Mouse (Mus musculus) liver, embryonic 12.5 days (tissue): ENCODE data around the gene Ccdc80. TPM values are rescaled to one million over a fixed set of nuclear protein-coding genes. Genes with fewer than 3 reads are reported as not detected.

Experiments
- ATAC-seq: fragments of 200-750 bp; cut with Nextera tagmentation; 2 replicates; pipeline ENCODE4 v1.8.0; 2017; ENCODE audit warnings: moderate number of reproducible peaks, mild to moderate bottlenecking, moderate library complexity
- H3K27ac ChIP-seq: fragments of 300-500 bp; sonication (generic); 2 replicates; pipeline ENCODE4 v1.5.1; 2016; ENCODE audit warnings: mild to moderate bottlenecking
- H3K27me3 ChIP-seq: fragments of 300-500 bp; sonication (generic); replicated peaks from 2 replicates; pipeline ENCODE4 v1.6.1; 2016; ENCODE audit warnings: mild to moderate bottlenecking, moderate library complexity
- H3K36me3 ChIP-seq: fragments of 300-500 bp; sonication (generic); 2 replicates; pipeline ENCODE4 v1.6.1; 2016; ENCODE audit warnings: mild to moderate bottlenecking, moderate library complexity
- H3K4me1 ChIP-seq: fragments of 300-500 bp; sonication (generic); 2 replicates; pipeline ENCODE4 v1.6.1; 2016
- H3K4me2 ChIP-seq: fragments of 300-500 bp; sonication (generic); 2 replicates; pipeline ENCODE4 v1.6.1; 2016; ENCODE audit warnings: mild to moderate bottlenecking, moderate library complexity
- H3K4me3 ChIP-seq: fragments of 300-500 bp; sonication (generic); 2 replicates; pipeline ENCODE4 v1.5.1; 2016; ENCODE audit warnings: mild to moderate bottlenecking, moderate library complexity
- H3K9ac ChIP-seq: fragments of 300-500 bp; sonication (generic); 2 replicates; pipeline ENCODE4 v1.6.1; 2016; ENCODE audit warnings: mild to moderate bottlenecking, moderate library complexity
- H3K9me3 ChIP-seq: fragments of 300-500 bp; sonication (generic); replicated peaks from 2 replicates; pipeline ENCODE4 v1.6.1; 2016; ENCODE audit warnings: mild to moderate bottlenecking, moderate library complexity
- WGBS: fragments of 180-500 bp; shearing (Covaris S2); methylation state at CpG from one replicate; pipeline ENCODE4 v1.1.7; 2016; ENCODE audit not compliant: insufficient replicate concordance; 5-methylcytosine and 5-hydroxymethylcytosine counted together
- polyA plus RNA-seq: library from polyadenylated mRNA; unstranded; fragments of >200 nt; fragmentation: Nextera tagmentation; extraction: Ambion mirVana; gene quantifications from 2 replicates; pipeline ENCODE4 v1.2.1, GENCODE M21; 2016

Gene Ccdc80
- polyA plus RNA-seq, 1 experiment from 2014 or later, result 10.9 TPM

- H3K4me2 ChIP-seq, result peak overlapping the region; percentile 37; the same call in 1 of the 2 replicates
- no peaks in the 10 kb centered on the region for H3K36me3 ChIP-seq
- ATAC-seq, result no peak
- H3K4me3 ChIP-seq, result no peak overlapping the region
- no peak overlapping the region for H3K27ac ChIP-seq
- H3K9me3 ChIP-seq, result no peaks in the 10 kb centered on the region
- H3K27me3 ChIP-seq, result no peaks in the 10 kb centered on the region
- H3K9ac ChIP-seq, result no peak overlapping the region
- WGBS, result 78% methylated on average over 13 of the region's 13 CpGs
- H3K4me1 ChIP-seq, result peaks cover 7% of the 10 kb centered on the region; the same call in 1 of the 2 replicates
These were observed 1.8 kb downstream of the Ccdc80 start for GRCm38 (mm10) chr16:45095030-45095429.

GRCm38 (mm10) chr16:45095561-45096482 is 2.6 kb downstream of the Ccdc80 start:
- peaks cover 7% of the 10 kb centered on the region; the same call in 1 of the 2 replicates for H3K4me1 ChIP-seq
- no peaks in the 10 kb centered on the region for H3K9me3 ChIP-seq
- no peak for ATAC-seq
- 58% methylated on average over 26 of the region's 26 CpGs for WGBS
- no peak overlapping the region for H3K9ac ChIP-seq
- H3K4me3 ChIP-seq, result no peak overlapping the region
- H3K27me3 ChIP-seq, result no peaks in the 10 kb centered on the region
- no peaks in the 10 kb centered on the region for H3K36me3 ChIP-seq
- H3K27ac ChIP-seq, result no peak overlapping the region
- H3K4me2 ChIP-seq, result peak overlapping the region; percentile 25; the same call in 1 of the 2 replicates

- Histone ChIP-seq H3K4me1 (peaks cover 7% of the 10 kb centered on the region; the same call in 1 of the 2 replicates), H3K27ac (no peak overlapping the region), H3K4me3 (no peak overlapping the region), H3K9me3 (no peaks in the 10 kb centered on the region), H3K27me3 (no peaks in the 10 kb centered on the region), H3K36me3 (no peaks in the 10 kb centered on the region), H3K4me2 (no peak overlapping the region), H3K9ac (no peak overlapping the region)
- WGBS, result 85% methylated on average over 2 of the region's 2 CpGs
- no peak for ATAC-seq
These were observed 4.3 kb downstream of the Ccdc80 start for GRCm38 (mm10) chr16:45097467-45097866.

GRCm38 (mm10) chr16:45098186-45098885 is 5.1 kb downstream of the Ccdc80 start:
- no peak for ATAC-seq
- WGBS, result 68% methylated on average over 10 of the region's 10 CpGs
- no peak overlapping the region for H3K4me2 ChIP-seq

GRCm38 (mm10) chr16:45098886-45099210 is 5.6 kb downstream of the Ccdc80 start:
- H3K27me3 ChIP-seq, result no peaks in the 10 kb centered on the region
- ATAC-seq, result no peak
- no peaks in the 10 kb centered on the region for H3K36me3 ChIP-seq
- no peak overlapping the region for H3K4me3 ChIP-seq
- H3K27ac ChIP-seq, result no peak overlapping the region
- H3K4me2 ChIP-seq, result no peak overlapping the region
- no peaks in the 10 kb centered on the region for H3K9me3 ChIP-seq
- H3K4me1 ChIP-seq, result 0 out of 2 replicates have a peak, but pooled peaks cover 3% of the 10 kb centered on the region
- H3K9ac ChIP-seq, result no peak overlapping the region
- WGBS, result 63% methylated on average over 6 of the region's 6 CpGs

More at GRCm38 (mm10) chr16:45098186-45098885, 5.1 kb downstream of the Ccdc80 start:
- H3K4me1 ChIP-seq, result peaks cover 4% of the 10 kb centered on the region; the same call in 1 of the 2 replicates
- no peak overlapping the region for H3K9ac ChIP-seq
- no peak overlapping the region for H3K27ac ChIP-seq
- H3K4me3 ChIP-seq, result no peak overlapping the region
- no peaks in the 10 kb centered on the region for H3K27me3 ChIP-seq
- no peaks in the 10 kb centered on the region for H3K9me3 ChIP-seq
- no peaks in the 10 kb centered on the region for H3K36me3 ChIP-seq

GRCm38 (mm10) chr16:45100892-45101291 is 7.7 kb downstream of the Ccdc80 start:
- Histone ChIP-seq H3K9ac (no peak overlapping the region), H3K9me3 (no peaks in the 10 kb centered on the region), H3K27ac (no peak overlapping the region), H3K36me3 (no peaks in the 10 kb centered on the region), H3K4me3 (no peak overlapping the region), H3K4me1 (0 out of 2 replicates have a peak, but pooled peaks cover 1% of the 10 kb centered on the region), H3K4me2 (no peak overlapping the region), H3K27me3 (no peaks in the 10 kb centered on the region)
- ATAC-seq, result no peak
- WGBS, result 55% methylated on average over 3 of the region's 3 CpGs

GRCm38 (mm10) chr16:45104993-45105392 is 11.8 kb downstream of the Ccdc80 start:
- 48% methylated on average over 3 of the region's 3 CpGs for WGBS
- H3K9ac ChIP-seq, result no peak overlapping the region
- no peak overlapping the region for H3K4me3 ChIP-seq
- no peaks in the 10 kb centered on the region for H3K36me3 ChIP-seq
- H3K4me1 ChIP-seq, result no peaks in the 10 kb centered on the region
- ATAC-seq, result no peak
- H3K27ac ChIP-seq, result no peak overlapping the region
- H3K27me3 ChIP-seq, result no peaks in the 10 kb centered on the region
- no peak overlapping the region for H3K4me2 ChIP-seq
- H3K9me3 ChIP-seq, result no peaks in the 10 kb centered on the region

GRCm38 (mm10) chr16:45108203-45108878 is 15.1 kb downstream of the Ccdc80 start:
- Histone ChIP-seq H3K4me3 (no peak overlapping the region), H3K36me3 (no peaks in the 10 kb centered on the region), H3K27me3 (no peaks in the 10 kb centered on the region), H3K27ac (no peak overlapping the region), H3K9ac (no peak overlapping the region), H3K9me3 (no peaks in the 10 kb centered on the region), H3K4me1 (no peaks in the 10 kb centered on the region), H3K4me2 (no peak overlapping the region)
- no peak for ATAC-seq
- 25% methylated on average over 5 of the region's 5 CpGs for WGBS

GRCm38 (mm10) chr16:45110498-45110897 is 17.3 kb downstream of the Ccdc80 start:
- ATAC-seq, result no peak
- Histone ChIP-seq H3K4me1 (no peaks in the 10 kb centered on the region), H3K27me3 (no peaks in the 10 kb centered on the region), H3K27ac (no peak overlapping the region), H3K4me2 (no peak overlapping the region), H3K36me3 (no peaks in the 10 kb centered on the region), H3K9ac (no peak overlapping the region), H3K9me3 (no peaks in the 10 kb centered on the region), H3K4me3 (no peak overlapping the region)
- 28% methylated on average over 4 of the region's 4 CpGs for WGBS

- no peak overlapping the region for H3K9ac ChIP-seq
- no peaks in the 10 kb centered on the region for H3K4me1 ChIP-seq
- no peak overlapping the region for H3K4me2 ChIP-seq
- H3K27ac ChIP-seq, result no peak overlapping the region
- H3K36me3 ChIP-seq, result no peaks in the 10 kb centered on the region
- H3K9me3 ChIP-seq, result no peaks in the 10 kb centered on the region
- H3K4me3 ChIP-seq, result no peak overlapping the region
- no peaks in the 10 kb centered on the region for H3K27me3 ChIP-seq
- ATAC-seq, result no peak
- WGBS, result 58% methylated on average over 3 of the region's 3 CpGs
These were observed 24.0 kb downstream of the Ccdc80 start for GRCm38 (mm10) chr16:45117200-45117599.

- no peaks in the 10 kb centered on the region for H3K27me3 ChIP-seq
- no peak overlapping the region for H3K9ac ChIP-seq
- H3K9me3 ChIP-seq, result no peaks in the 10 kb centered on the region
- H3K4me3 ChIP-seq, result no peak overlapping the region
- no peak overlapping the region for H3K27ac ChIP-seq
- no peaks in the 10 kb centered on the region for H3K4me1 ChIP-seq
- ATAC-seq, result no peak
- H3K36me3 ChIP-seq, result no peaks in the 10 kb centered on the region
- H3K4me2 ChIP-seq, result no peak overlapping the region
- 57% methylated on average over 3 of the region's 3 CpGs for WGBS
These were observed 25.6 kb downstream of the Ccdc80 start for GRCm38 (mm10) chr16:45118760-45119159.
